ENCODE assay signal across 29 mouse cellular contexts in genomic region chr12:59563960-59564359, GRCm38 (mm10).
"Had no signal": no experiment of that assay in that cellular context is flagged by ENCODE, and none has a peak within 500 bp of the region (broad histone marks: within the 10 kb centered on the region; RNA-seq: fewer than 3 reads in every experiment).

No protein-coding gene starts in this region.

- H3K9me3 ChIP-seq: embryonic facial prominence, embryonic 10.5 days; embryonic facial prominence, embryonic 12.5 days; embryonic facial prominence, embryonic 13.5 days; embryonic facial prominence, embryonic 15.5 days; forebrain, embryonic 10.5 days; forebrain, embryonic 12.5 days; forebrain, embryonic 13.5 days; forebrain, embryonic 15.5 days had no signal

- DNase-seq: cerebellum, adult 2 months; cerebellum, adult 8-10 months; cerebellum, adult 9-10 months; cerebellum, adult 9-11 months; cerebellum, postnatal 10 days; cerebellum, postnatal 14 days; cerebellum, postnatal 25 days; cerebellum, postnatal 36 days; embryo, embryonic 11 days; forebrain, postnatal 0 days; gastrocnemius, adult 2 months; gastrocnemius, postnatal 10 days; gastrocnemius, postnatal 14 days; gastrocnemius, postnatal 25 days; gastrocnemius, postnatal 36 days; heart, adult 11 months; heart, adult 18-20 months; heart, adult 2 months had no signal

- H3K4me2 ChIP-seq: embryonic facial prominence, embryonic 12.5 days; embryonic facial prominence, embryonic 13.5 days; embryonic facial prominence, embryonic 15.5 days; forebrain, embryonic 12.5 days; forebrain, embryonic 13.5 days; forebrain, embryonic 15.5 days had no signal

- H3K27me3 ChIP-seq: embryonic facial prominence, embryonic 12.5 days; embryonic facial prominence, embryonic 13.5 days; embryonic facial prominence, embryonic 15.5 days; forebrain, embryonic 12.5 days; forebrain, embryonic 13.5 days; forebrain, embryonic 15.5 days had no signal

- H3K4me3 ChIP-seq: embryonic facial prominence, embryonic 10.5 days; embryonic facial prominence, embryonic 12.5 days; embryonic facial prominence, embryonic 13.5 days; embryonic facial prominence, embryonic 15.5 days; erythroblast, embryonic 14.5 days; forebrain, embryonic 10.5 days; forebrain, embryonic 12.5 days; forebrain, embryonic 13.5 days; forebrain, embryonic 15.5 days; gastrocnemius, adult 2 months; heart, adult 2 months had no signal

- H3K27ac ChIP-seq: embryonic facial prominence, embryonic 10.5 days; embryonic facial prominence, embryonic 12.5 days; embryonic facial prominence, embryonic 13.5 days; embryonic facial prominence, embryonic 15.5 days; forebrain, embryonic 10.5 days; forebrain, embryonic 12.5 days; forebrain, embryonic 13.5 days; forebrain, embryonic 15.5 days; gastrocnemius, adult 2 months; heart, adult 2 months had no signal

- ATAC-seq: forebrain, embryonic 13.5 days; forebrain, embryonic 14.5 days; forebrain, embryonic 15.5 days; forebrain, embryonic 16.5 days; forebrain, postnatal 0 days had no signal

- H3K9ac ChIP-seq: embryonic facial prominence, embryonic 12.5 days; embryonic facial prominence, embryonic 13.5 days; embryonic facial prominence, embryonic 15.5 days; forebrain, embryonic 12.5 days; forebrain, embryonic 13.5 days; forebrain, embryonic 15.5 days; forebrain, postnatal 0 days had no signal

- H3K36me3 ChIP-seq: embryonic facial prominence, embryonic 10.5 days; embryonic facial prominence, embryonic 12.5 days; embryonic facial prominence, embryonic 13.5 days; embryonic facial prominence, embryonic 15.5 days; forebrain, embryonic 10.5 days; forebrain, embryonic 12.5 days; forebrain, embryonic 15.5 days had no signal

- H3K4me1 ChIP-seq: embryonic facial prominence, embryonic 10.5 days; embryonic facial prominence, embryonic 12.5 days; embryonic facial prominence, embryonic 13.5 days; embryonic facial prominence, embryonic 15.5 days; forebrain, embryonic 10.5 days; forebrain, embryonic 12.5 days; forebrain, embryonic 13.5 days; forebrain, embryonic 15.5 days had no signal
